Mouse (Mus musculus): ENCODE measurements around the gene Gm13762. TPM values are rescaled to one million over a fixed set of nuclear protein-coding genes. Genes with fewer than 3 reads are reported as not detected.

Gm13762 gene
- not detected in 2 replicates for total RNA-seq (2021)
- long read RNA-seq: 0 reads

- no peak for DNase-seq
Measured at GRCm38 (mm10) chr2:88980181-88980580, at the start of gene Gm13762. Gene Gm13762, minus strand, starts transcription at chr2:88980281.

GRCm38 (mm10) chr2:89021436-89021835 lies 41.4 kb upstream of the Gm13762 start:
- DNase-seq: peak; percentile 3

- no peak for DNase-seq
Measured at GRCm38 (mm10) chr2:89018240-89018639, 38.2 kb upstream of the Gm13762 start, which contains the start of gene Olfr1216. Gene Olfr1216, minus strand, starts transcription at chr2:89018340.

GRCm38 (mm10) chr2:89006873-89007272 lies 26.8 kb upstream of the Gm13762 start, which contains the start of gene Olfr1215:
Gene Olfr1215, minus strand, starts transcription at chr2:89006973.
- DNase-seq: no peak

- no peak for DNase-seq
Measured at GRCm38 (mm10) chr2:88992553-88992952, 12.5 kb upstream of the Gm13762 start, which contains the start of gene Olfr1214. Gene Olfr1214, minus strand, starts transcription at chr2:88992653.

- no peak for DNase-seq
Measured at GRCm38 (mm10) chr2:88953669-88954068, 26.4 kb downstream of the Gm13762 start, which contains the start of gene Olfr1212. Gene Olfr1212, plus strand, starts transcription at chr2:88953969.

- no peak for DNase-seq
Measured at GRCm38 (mm10) chr2:88938011-88938410, 42.1 kb downstream of the Gm13762 start, which contains the start of gene Olfr1211. Gene Olfr1211, minus strand, starts transcription at chr2:88938111.

Other genes with a start within 250 kb of the Gm13762 start
- gene Olfr1197, start 247.9 kb downstream of the Gm13762 start, total RNA-seq (2021): not detected in 2 replicates
- gene Olfr1198, start 228.9 kb downstream of the Gm13762 start, total RNA-seq (2021): not detected in 2 replicates
- not detected in 2 replicates for gene Olfr1199, start 219.8 kb downstream of the Gm13762 start, total RNA-seq (2021)
- not detected in 2 replicates for gene Olfr1200, start 209.8 kb downstream of the Gm13762 start, total RNA-seq (2021)
- not detected in 2 replicates for gene Olfr1201, start 187.2 kb downstream of the Gm13762 start, total RNA-seq (2021)
- not detected in 2 replicates for gene Olfr1202, start 165.8 kb downstream of the Gm13762 start, total RNA-seq (2021)
- gene Olfr1205, start 150.5 kb downstream of the Gm13762 start, total RNA-seq (2021): not detected in 2 replicates
- not detected in 2 replicates for gene Olfr1204, start 131.0 kb downstream of the Gm13762 start, total RNA-seq (2021)
- not detected in 2 replicates for gene Olfr1206, start 117.0 kb downstream of the Gm13762 start, total RNA-seq (2021)
- gene Olfr1208, start 78.0 kb downstream of the Gm13762 start, total RNA-seq (2021): not detected in 2 replicates
- gene Olfr1209, start 65.1 kb downstream of the Gm13762 start, total RNA-seq (2021): not detected in 2 replicates
- gene Olfr1211, start 42.2 kb downstream of the Gm13762 start, total RNA-seq (2021): not detected in 2 replicates
- not detected in 2 replicates for gene Olfr1212, start 26.3 kb downstream of the Gm13762 start, total RNA-seq (2021)
- not detected in 2 replicates for gene Olfr1214, start 12.4 kb upstream of the Gm13762 start, total RNA-seq (2021)
- not detected in 2 replicates for gene Olfr1215, start 26.7 kb upstream of the Gm13762 start, total RNA-seq (2021)
- gene Olfr1216, start 38.1 kb upstream of the Gm13762 start, total RNA-seq (2021): not detected in 2 replicates
- not detected in 2 replicates for gene Olfr1217, start 51.8 kb upstream of the Gm13762 start, total RNA-seq (2021)
- not detected in 2 replicates for gene Olfr1218, start 80.9 kb upstream of the Gm13762 start, total RNA-seq (2021)
- gene Olfr1219, start 103.2 kb upstream of the Gm13762 start, total RNA-seq (2021): not detected in 2 replicates
- not detected in 2 replicates for gene Olfr1220, start 126.6 kb upstream of the Gm13762 start, total RNA-seq (2021)
- gene Olfr1221, start 137.0 kb upstream of the Gm13762 start, total RNA-seq (2021): not detected in 2 replicates
- gene Olfr1222, start 152.8 kb upstream of the Gm13762 start, total RNA-seq (2021): not detected in 2 replicates
- not detected in 2 replicates for gene Olfr1223, start 171.3 kb upstream of the Gm13762 start, total RNA-seq (2021)
- not detected in 2 replicates for gene Olfr1224-ps1, start 183.8 kb upstream of the Gm13762 start, total RNA-seq (2021)
- gene Olfr1225, start 194.4 kb upstream of the Gm13762 start, total RNA-seq (2021): not detected in 2 replicates
- gene Olfr1226, start 219.8 kb upstream of the Gm13762 start, total RNA-seq (2021): not detected in 2 replicates